Mouse (Mus musculus) erythroid progenitor cell, adult 5-6 weeks (primary cell): ENCODE results near the gene Anp32a. TPM values are rescaled to one million over a fixed set of nuclear protein-coding genes. Genes with fewer than 3 reads are reported as not detected.

Source experiments
- ATAC-seq: replicated peaks from 2 replicates; pipeline ENCODE4 v1.8.0; 2016; ENCODE audit warnings: moderate number of reproducible peaks, mild to moderate bottlenecking, moderate TSS enrichment, inconsistent platforms; ENCODE audit not compliant: poor library complexity, low FRiP score, severe bottlenecking
- total RNA-seq, 2 experiments: library from RNA; stranded (forward) in 1 of 2; stranded (reverse) in 1 of 2; fragments of 150-400 nt in 1 of 2; fragments of 186-747, 209-891 nt in 1 of 2; gene quantifications; 2 replicates each; pipeline versions ENCODE4 v1.2.3 to v1.2.4; 2015 to 2017; ENCODE audit warnings: low replicate concordance in 2 of 2

The Anp32a gene
- 114 and 141 TPM in 2 replicates for total RNA-seq (2015; ENCODE audit: low replicate concordance)
- total RNA-seq (2017; ENCODE audit: low replicate concordance) = 101 and 162 TPM in 2 replicates

DNA sequence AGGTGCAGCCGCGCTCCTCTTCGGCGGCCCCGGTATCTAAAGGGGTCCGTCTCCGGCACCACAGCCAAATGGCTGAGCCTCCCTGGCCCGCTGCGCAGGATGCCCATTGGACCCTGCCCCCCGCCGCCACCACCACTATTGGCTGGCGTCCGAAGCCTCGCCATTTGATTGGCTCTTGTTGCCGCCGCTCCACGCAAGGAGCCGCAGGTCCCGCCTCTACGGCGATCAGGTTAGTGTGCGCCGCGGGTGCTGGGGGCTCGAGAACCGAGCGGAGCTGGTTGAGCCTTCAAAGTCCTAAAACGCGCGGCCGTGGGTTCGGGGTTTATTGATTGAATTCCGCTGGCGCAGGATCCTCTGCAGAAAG lies at the start of gene Anp32a:
Anp32a (plus strand) TSS at position 171 of the 364 bp plus-strand sequence.
- ATAC-seq = peak; percentile 93

DNA sequence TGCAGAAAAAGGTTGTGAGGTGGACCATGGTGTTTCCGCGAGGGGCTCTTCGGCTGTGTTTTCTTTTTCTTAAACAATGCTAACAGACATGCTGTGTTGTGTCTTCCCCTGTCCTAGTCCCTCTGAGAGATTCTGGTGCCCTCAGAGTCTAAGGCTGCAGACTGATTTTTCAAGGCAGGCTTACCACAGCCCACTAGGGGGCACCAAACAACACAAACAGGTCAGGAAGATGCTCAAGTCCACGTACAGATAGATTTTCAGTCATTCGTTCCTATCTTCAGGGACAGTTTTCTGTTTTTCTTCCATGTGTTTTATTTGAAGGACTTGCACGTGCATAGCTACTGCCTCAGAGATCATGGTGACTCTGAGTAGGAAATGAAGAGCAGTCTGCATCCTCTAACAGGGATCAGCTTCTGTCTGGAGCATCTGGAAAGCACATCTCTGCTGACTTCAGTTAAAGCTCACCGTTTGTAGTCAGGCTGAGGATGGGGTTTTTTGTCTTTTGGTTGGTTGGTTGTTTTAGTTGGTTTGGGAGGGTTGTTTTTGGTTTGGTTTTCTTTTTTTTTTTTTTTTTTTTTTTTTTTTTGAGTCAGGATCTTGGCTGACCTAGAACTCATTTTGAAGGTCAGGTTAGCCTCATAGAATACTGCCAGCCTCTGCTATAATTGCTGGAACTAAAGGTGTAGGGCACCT lies 45.9 kb upstream of the Anp32a start:
- ATAC-seq = no peak

DNA sequence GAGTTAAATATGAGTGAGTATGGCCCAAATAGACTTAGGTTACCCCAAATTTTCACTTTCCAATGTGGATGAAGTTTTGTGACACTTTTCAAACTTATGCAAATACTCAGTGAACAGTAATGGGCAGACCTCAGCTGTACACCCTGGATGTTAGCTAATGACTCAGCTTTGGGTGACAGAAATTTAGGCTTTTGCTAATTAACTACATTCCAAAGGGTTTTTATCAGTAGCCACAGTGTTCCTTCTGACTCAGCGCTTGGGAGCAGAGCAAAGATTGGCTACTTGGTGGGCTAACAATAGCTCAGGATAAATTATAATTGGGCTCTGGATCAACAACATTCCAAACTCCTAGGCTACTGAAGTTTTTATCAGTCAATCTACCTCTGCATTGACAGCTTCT lies 44.2 kb upstream of the Anp32a start:
- ATAC-seq = no peak

DNA sequence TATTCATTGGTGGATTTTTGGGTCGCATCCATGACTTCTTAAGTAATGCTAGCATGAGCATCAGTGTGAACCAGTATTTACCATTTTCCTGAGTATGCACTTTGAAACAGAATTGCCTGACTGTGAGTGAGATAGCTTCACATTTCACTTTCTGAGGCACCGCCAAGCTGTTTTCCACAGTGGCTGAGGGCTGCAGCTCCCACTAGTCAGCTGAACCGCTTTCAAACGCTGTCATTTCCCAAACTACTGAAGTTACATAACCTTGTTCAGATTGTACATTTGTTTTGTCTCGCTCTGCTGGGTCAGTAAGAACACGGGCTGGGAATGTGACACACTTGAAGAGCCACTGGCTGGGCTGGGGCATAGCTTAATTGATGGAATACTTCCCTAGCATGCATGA lies 25.5 kb upstream of the Anp32a start:
- no peak for ATAC-seq

DNA sequence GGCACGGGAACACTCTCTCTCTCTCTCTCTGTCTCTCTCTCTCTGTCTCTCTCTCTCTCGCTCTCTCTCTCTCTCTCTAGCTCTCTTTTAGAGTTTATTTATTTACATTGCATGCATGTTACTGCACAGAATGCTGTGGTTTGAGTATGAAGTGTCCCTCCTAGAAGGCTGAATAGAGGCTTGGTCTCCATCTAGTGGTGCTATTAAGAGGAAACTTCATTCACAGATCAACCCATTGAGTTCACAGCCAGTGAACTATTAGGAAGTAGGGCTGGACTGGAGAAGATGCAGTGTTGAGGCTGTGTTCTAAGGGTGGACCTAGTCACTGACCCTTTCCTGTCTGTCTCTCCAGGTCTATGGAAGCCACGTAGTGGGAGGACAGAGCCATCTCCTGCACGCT lies 22.4 kb upstream of the Anp32a start:
- ATAC-seq = no peak

DNA sequence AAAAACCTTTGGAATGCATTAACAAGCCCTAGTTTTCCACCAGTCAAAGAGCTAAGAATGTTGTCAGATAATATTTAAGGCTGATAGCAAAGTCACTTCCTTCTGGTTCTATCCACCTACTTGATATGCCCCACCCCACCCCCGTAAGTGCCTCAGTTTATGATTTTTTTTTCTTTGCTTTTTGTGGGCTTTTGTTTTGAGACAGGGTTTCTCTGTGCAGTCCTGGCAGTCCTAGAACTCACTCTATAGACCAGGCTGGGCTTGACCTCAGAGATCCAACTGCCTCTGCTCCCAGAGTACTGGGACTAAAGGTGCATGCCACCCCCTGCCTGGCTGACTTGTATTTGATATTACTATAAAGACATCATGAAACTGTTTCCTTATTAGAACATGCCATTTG lies 17.3 kb upstream of the Anp32a start:
- no peak for ATAC-seq

DNA sequence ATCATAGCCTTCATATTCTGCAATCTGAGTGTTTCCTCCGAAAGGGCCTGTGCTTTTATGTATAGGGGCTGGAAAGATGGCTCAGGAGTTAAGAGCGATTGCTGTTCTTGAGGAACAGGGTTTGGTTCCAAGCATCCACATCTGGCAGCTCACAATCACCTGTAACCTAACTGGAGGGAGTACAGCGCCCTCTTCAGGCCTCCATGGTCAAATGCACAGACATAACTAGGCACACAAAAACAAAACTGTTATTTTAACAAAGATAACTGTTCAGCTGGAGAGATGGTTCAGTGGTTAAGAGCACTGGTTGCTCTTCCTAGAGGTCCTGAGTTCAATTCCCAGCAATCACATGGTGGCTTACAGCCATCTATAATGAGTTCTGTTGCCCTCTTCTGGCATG lies 15.1 kb upstream of the Anp32a start:
- no peak for ATAC-seq

DNA sequence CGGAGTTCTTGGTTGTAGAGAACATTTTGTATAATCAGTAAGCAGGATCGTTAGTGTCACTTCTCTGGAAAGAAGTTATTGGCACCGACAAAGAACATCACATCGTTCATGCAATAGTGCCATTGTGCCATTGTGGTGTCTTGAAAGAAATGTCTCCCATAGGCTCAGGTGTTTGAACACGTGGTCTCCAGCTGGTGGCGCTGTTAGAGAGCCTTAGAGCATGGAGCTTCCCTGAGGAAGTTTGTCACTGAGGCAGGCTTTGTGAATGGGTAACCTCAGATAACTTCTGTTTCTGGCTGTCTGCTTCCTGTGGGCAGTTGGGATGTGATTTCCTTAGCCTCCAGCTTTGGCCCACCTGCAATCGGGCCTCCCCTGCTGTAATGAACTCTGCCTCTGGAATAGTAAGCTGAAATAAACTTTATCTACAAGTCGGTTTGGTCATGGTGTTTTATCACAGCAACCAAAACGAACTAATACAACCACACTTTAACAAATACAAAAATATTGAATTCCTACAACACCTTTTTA lies 6.7 kb upstream of the Anp32a start:
- ATAC-seq = no peak

DNA sequence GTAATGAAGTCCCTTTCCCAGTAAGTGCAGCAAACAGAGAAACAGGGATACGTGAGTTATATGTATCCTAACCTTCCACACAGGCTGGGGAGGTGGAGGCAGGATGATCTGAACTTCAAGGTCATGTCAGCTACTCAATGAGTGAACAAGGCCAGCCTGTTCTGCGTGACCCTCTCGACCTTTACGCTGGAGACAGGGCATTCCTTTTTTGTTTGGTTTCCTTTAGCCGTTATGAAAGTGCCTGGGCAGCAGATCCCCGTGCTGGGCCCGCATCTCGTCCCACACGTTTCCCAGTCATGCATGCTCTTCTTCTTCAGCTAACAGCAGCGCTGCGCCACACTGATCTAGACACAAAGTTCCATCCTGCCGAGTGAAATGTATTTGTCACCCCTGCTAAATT lies 5.7 kb upstream of the Anp32a start:
- ATAC-seq = no peak

DNA sequence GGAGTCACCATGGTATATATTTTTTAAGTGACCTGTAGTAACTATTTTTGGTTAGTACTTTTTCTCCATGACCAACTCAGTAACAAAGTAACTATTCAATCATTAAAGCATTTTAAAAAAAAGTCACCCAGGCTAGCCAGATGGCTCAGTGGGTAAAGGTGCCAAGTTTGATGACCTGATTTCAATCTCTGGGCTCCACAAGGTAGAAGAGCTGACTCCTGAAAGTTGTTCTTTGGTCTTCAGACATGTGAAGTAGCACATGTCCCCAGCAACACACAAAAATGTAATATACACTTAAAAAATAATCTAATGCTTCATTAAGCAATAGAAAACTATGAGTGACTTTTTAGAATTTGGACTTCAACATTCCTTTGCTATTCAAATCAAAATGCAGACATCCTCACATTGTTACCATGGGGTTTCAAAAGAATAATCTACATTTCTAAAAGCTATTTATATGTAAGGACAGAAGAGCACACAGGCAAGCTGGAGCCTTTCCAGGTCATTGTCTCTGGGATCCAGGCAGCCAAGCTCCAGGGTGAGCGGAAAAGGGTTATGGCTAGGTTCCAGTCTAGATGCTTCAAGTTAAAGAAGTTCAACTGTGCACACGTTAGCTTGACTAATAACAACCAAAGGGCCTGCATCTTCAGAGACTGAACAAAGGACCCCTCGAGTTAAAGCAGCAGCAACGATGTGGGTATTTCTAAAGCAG lies 3.0 kb upstream of the Anp32a start:
- ATAC-seq = no peak

DNA sequence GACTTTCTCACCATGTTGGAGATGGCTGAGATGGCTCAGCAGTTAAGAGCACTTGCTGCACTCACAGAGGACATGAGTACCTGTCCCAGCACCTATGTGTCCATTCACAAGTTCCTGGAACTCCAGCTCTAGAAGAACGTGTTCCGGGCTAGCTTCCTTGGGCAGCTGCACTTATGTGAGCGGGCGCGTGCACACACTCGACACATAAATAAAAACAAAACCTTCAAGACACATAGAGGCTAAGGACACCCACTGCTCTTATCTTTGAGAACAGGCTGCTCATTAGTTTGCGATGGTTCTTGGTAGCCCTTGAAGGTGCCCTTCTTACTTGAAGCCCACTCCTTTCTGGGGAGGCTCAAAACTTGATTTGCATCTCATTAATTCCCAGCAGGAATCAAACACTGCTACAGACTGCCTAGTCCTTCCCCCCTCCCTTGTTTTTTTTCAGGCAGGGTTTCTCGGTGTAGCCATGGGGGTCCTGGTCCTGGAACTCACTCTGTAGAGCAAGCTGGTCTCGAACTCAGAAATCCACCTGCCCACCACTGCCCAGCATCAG lies 2.4 kb upstream of the Anp32a start:
- ATAC-seq = no peak

DNA sequence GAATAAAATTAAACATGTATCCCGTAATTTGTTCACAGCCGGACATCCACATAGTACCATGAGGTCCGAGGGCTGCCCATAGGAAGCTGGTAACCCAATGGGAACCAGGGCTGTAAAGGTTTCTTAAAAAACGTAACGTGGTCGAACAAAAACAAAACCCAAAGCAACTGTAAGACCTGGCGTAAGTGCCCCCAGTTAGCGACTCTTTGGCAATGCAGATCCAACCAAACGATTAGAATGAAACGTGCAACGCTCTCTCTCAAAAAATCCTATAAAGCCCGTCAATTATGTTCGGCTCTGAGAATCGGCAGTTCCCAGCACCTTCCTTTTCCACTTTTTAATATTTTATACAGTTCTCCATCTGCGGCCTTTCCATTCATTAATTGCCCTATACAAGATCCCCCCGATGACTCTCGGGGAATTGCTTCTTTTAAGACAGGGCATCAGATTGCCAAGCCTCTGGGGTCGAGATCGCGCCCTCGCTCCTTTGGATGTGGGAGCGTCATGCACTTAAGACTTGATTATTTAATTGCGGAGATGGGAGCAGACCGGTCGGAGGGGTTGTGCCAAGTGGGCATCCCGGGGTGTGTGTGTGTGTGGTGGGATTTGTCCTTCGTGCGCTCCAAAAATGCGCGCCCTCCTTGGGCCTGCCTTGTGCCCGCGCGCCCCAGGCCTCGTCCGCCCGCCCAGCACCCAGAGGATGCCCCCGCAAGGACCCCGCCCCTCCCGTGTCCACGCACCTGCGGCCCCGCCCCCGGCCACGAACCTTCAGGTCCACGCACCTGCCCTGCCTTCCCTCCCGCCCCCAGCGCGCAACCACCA lies 581 bp upstream of the Anp32a start:
- ATAC-seq = no peak

DNA sequence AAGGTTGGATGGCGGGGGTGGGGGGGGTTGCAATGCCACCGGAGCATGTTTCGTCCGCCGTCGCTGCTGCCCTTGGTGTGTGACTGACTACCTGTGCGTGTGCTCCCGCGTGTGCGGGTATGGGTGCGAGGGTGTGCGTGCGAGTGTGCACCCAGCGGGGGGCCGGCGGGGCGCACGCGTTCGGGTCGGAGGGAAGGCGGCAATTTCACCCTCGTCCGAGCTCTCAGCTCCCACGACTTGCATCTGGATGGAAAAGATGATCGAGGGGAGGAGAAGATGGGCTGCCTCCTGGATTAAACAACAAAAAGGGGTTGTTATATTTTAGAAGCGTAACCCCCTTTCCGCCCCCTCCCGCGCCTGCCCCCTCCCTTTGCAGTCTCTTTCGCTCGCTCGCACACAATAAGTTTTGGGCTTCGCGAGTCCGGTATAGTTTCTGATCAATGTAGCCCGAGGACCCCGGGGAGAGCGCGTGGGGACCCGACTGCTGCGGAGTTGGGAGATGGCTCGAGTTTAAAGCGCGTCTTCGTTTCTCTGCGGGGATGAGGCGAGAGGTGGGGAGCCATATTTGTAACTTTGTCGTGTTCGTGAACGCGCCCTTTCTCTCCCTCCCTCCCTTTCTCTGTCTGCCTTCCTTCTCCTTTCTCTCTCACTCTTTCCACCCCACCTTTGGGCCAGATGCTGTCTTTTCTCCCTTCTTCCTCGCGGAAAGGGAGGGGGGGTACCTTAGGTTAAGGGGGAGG lies 778 bp downstream of the Anp32a start:
- no peak for ATAC-seq

DNA sequence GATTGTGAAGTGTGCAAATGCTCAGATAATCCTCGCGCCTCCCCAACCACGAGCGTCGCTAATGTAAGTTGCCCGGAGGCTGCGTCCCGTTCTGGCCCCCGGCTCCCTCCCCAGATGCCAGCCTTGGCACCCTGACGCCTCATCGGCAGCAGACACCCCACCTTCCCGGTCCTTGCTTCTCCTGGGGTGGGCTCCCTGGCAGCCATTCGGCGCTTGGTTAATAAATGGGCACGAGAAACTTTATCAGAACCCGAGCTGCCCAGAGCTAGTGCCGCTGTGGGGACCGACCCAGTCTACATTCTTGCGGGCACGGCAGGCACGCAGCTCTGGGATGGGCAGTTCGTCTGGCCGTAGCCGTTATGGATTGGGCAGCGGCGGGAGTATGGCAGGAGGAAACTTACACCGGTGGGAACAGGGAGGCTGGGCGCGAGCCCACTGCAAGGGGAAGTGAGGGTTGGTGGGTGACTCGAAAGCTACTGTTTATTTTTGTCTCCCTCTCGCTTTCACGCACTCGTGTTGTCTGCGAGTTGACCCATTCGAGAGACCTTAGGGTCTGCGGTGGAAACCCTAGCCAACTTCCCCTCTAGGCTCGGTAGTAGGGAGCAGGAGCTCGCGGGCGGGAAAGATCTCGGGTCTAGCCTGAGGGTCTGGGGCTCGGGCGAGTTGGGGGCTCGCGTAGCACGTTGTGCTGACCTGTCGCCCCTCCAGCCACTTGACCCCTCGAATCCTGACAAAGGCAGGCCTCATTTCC lies 1.5 kb downstream of the Anp32a start:
- ATAC-seq = peak; percentile 22; the same call in 1 of the 2 replicates

DNA sequence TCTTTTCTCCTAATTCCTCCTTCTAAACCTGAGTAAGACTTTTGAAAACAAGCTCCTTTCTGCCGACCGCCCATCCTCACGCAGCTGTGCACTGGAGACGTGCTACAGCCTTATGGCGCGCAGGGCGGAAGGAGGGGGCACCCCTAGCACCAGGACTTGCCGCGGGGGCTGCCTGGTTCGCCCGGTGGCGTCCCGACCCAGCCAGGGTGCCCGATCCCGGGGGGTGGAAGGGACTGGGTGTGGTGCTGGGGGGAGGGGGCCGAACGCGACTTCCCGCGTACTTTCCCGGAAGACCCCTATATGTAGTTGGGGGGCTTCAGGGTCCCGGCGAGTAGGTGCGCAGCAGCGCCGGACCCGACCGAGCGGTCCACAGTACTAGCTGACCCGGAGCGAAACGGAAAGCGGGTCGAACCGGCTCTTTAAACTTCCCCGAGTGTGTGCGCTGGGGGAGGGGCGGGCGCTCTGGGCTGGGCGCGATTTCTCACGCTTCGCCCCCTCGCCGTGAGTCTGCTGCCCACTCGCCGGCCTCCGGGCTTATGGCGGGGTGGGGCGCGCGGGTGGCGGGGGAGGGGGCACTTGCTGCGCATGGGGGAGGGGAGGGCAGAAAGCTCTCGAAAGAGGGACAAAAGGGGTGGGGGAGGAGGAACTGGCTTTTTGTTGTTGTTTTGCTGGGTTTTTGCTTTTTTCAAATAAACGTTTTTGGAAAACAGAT lies 2.3 kb downstream of the Anp32a start:
- ATAC-seq = no peak

DNA sequence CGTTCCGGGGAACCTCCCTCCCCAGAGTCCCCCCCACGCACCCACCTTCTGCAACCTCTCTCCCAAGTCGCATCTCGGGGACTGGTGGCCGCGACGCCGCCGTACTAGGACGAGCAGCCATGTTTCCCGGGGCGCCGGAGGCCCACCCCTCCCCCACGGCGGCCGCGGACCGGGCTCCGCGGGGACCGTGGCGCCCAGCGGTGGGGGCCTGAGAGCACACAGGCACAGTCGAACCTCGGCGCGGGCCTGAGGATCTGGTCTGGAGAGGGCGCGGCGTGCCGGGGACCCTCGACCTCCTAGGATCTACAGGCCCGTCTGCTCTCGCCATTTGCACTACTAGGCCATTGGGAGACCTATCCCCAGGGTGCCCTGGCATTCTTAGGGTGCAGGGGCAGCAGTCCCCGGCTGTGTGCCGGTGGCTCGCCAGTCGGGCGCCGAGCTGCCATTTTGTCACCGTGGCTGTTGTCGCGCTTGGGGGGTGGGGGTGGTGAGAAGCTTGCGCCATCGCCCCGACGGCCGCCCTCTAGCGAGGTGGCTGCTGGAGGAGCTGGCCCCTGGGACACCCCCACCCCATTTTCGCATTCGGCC lies 2.9 kb downstream of the Anp32a start:
- ATAC-seq = no peak

DNA sequence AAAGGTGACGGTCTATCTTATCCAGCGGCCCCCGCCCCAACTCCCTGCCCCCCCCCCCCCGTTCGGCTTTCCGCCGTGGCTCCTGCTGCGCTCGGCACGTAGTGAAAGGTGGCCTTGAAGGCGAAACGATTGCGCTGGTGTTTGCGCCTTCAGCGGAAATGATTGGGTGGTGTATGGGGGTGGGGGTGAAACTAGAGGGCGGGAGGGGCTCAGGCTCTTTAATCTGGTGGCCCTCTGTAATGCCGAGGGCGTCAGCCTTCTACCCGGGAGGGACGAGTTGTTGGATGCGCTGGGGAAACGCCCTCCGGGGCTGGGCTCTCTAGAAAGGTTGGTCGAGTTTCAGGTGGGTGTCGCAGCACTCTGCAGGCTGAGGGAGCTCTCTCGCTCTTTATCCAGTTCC lies 3.5 kb downstream of the Anp32a start:
- ATAC-seq = peak; percentile 29; the same call in 1 of the 2 replicates

DNA sequence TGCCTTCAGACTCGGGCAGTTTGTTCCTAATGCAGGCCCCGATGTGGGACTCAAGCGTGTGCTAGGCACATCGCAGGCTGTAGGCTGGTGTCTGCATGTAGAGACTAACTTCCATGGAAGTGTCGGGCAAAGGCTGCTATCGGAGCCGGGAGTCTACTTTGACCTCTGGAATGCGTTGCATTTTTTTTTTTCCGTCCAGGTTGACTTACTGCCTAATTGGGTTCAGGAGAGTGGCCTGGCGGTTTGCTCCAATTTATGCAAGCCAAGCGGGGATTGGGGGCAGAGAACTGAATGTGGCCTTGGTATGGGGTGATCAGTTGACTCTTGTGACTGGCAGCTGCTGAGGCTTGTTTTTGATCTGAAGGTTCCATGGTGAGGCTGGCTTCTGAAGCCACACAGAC lies 4.0 kb downstream of the Anp32a start:
- ATAC-seq = no peak
